Mouse (Mus musculus) limb, embryonic 10.5 days (tissue): ENCODE measurements around the gene Galnt10. TPM values are rescaled to one million over a fixed set of nuclear protein-coding genes. Genes with fewer than 3 reads are reported as not detected.
"Not testable (repeated sequence)": the region's sequence is repeated elsewhere in the genome, so short reads cannot be mapped to it uniquely, and the experiment has no call there.

Source experiments
- DNase-seq: peaks from one replicate; pipeline ENCODE4 v3.0.0-alpha.2; 2017; ENCODE audit warnings: low spot score
- H3K27ac ChIP-seq: fragments of 300-500 bp; sonication (generic); 2 replicates; pipeline ENCODE4 v1.5.1; 2016; ENCODE audit warnings: mild to moderate bottlenecking
- H3K27me3 ChIP-seq: fragments of 300-500 bp; sonication (generic); 2 replicates; pipeline ENCODE4 v1.6.1; 2016; ENCODE audit warnings: low read depth, mild to moderate bottlenecking; ENCODE audit not compliant: poor library complexity, severe bottlenecking
- H3K36me3 ChIP-seq: fragments of 300-500 bp; sonication (generic); 2 replicates; pipeline ENCODE4 v1.6.1; 2016; ENCODE audit warnings: mild to moderate bottlenecking, moderate library complexity
- H3K4me1 ChIP-seq: fragments of 300-500 bp; sonication (generic); 2 replicates; pipeline ENCODE4 v1.6.1; 2016
- H3K4me3 ChIP-seq: fragments of 300-500 bp; sonication (generic); 2 replicates; pipeline ENCODE4 v1.5.1; 2016; ENCODE audit warnings: mild to moderate bottlenecking, moderate library complexity
- H3K9me3 ChIP-seq: fragments of 300-500 bp; sonication (generic); replicated peaks from 2 replicates; pipeline ENCODE4 v1.6.1; 2016; ENCODE audit warnings: mild to moderate bottlenecking
- WGBS: fragments of 180-500 bp; shearing (Covaris S2); methylation state at CpG from one replicate; pipeline ENCODE4 v1.1.7; 2016; 5-methylcytosine and 5-hydroxymethylcytosine counted together
- polyA plus RNA-seq: library from polyadenylated mRNA; unstranded; fragments of >200 nt; fragmentation: Nextera tagmentation; extraction: Ambion mirVana; gene quantifications from 2 replicates; pipeline ENCODE4 v1.2.1, GENCODE M21; 2016

Gene Galnt10
- polyA plus RNA-seq, 1 experiment from 2014 or later = 22.3 TPM

- under 1% methylated on average over 64 of the region's 66 CpGs for WGBS
- Histone ChIP-seq H3K4me3 (peak within 1 kb of the TSS; percentile 95), H3K27me3 (no peaks in the 10 kb centered on the region), H3K9me3 (no peaks in the 10 kb centered on the region), H3K36me3 (peaks cover 2% of the 10 kb centered on the region), H3K27ac (peak within 1 kb of the TSS; percentile 92), H3K4me1 (peaks cover 35% of the 10 kb centered on the region)
- DNase-seq = peak; percentile 97
These were observed 155.9 kb downstream of the Galnt10 start, which contains the start of gene Sap30l for GRCm38 (mm10) chr11:57800971-57801765. Gene Sap30l (plus strand): TSS chr11:57801637.

- peak overlapping the region; percentile 92 for H3K27ac ChIP-seq
- DNase-seq = peak; percentile 76
- H3K9me3 ChIP-seq = no peaks in the 10 kb centered on the region
- H3K27me3 ChIP-seq = no peaks in the 10 kb centered on the region
- H3K36me3 ChIP-seq = peaks cover 10% of the 10 kb centered on the region
- under 1% methylated on average over 79 of the region's 85 CpGs for WGBS
- peaks cover 35% of the 10 kb centered on the region for H3K4me1 ChIP-seq
- peak overlapping the region; percentile 95 for H3K4me3 ChIP-seq
These were observed 156.7 kb downstream of the Galnt10 start for GRCm38 (mm10) chr11:57801766-57802510.

GRCm38 (mm10) chr11:57802511-57802870 is 157.2 kb downstream of the Galnt10 start:
- peak overlapping the region; percentile 92 for H3K27ac ChIP-seq
- DNase-seq = peak; percentile 57
- WGBS = under 1% methylated on average over 18 of the region's 18 CpGs

GRCm38 (mm10) chr11:57805047-57805446 is 159.8 kb downstream of the Galnt10 start:
- Histone ChIP-seq H3K27ac (no peak overlapping the region), H3K27me3 (no peaks in the 10 kb centered on the region), H3K4me1 (peaks cover 40% of the 10 kb centered on the region), H3K36me3 (peaks cover 39% of the 10 kb centered on the region), H3K9me3 (no peaks in the 10 kb centered on the region), H3K4me3 (no peak overlapping the region)
- no peak for DNase-seq
- 62% methylated on average over 3 of the region's 3 CpGs for WGBS

More at GRCm38 (mm10) chr11:57802511-57802870, 157.2 kb downstream of the Galnt10 start:
- Histone ChIP-seq H3K36me3 (peaks cover 14% of the 10 kb centered on the region), H3K4me3 (peak overlapping the region; percentile 95), H3K27me3 (no peaks in the 10 kb centered on the region), H3K9me3 (no peaks in the 10 kb centered on the region), H3K4me1 (peaks cover 36% of the 10 kb centered on the region)

- H3K27me3 ChIP-seq = peaks cover under 1% of the 10 kb centered on the region; the same call in 1 of the 2 replicates
- H3K36me3 ChIP-seq = peaks cover 70% of the 10 kb centered on the region
- H3K9me3 ChIP-seq = no peaks in the 10 kb centered on the region
- peaks cover 13% of the 10 kb centered on the region for H3K4me1 ChIP-seq
- no peak overlapping the region for H3K4me3 ChIP-seq
- WGBS = 95% methylated on average over 17 of the region's 17 CpGs
- no peak overlapping the region for H3K27ac ChIP-seq
- DNase-seq = no peak
These were observed 163.9 kb downstream of the Galnt10 start for GRCm38 (mm10) chr11:57809017-57809731.

- 91% methylated on average over 8 of the region's 8 CpGs for WGBS
- Histone ChIP-seq H3K27me3 (peaks cover 6% of the 10 kb centered on the region; the same call in 1 of the 2 replicates), H3K9me3 (no peaks in the 10 kb centered on the region), H3K4me3 (no peak overlapping the region), H3K36me3 (peaks cover 72% of the 10 kb centered on the region), H3K4me1 (peaks cover 13% of the 10 kb centered on the region), H3K27ac (no peak overlapping the region)
- no peak for DNase-seq
These were observed 164.5 kb downstream of the Galnt10 start for GRCm38 (mm10) chr11:57809732-57810098.

GRCm38 (mm10) chr11:57811006-57811405 is 165.8 kb downstream of the Galnt10 start:
- peaks cover 6% of the 10 kb centered on the region; the same call in 1 of the 2 replicates for H3K4me1 ChIP-seq
- H3K27ac ChIP-seq = no peak overlapping the region
- H3K27me3 ChIP-seq = peaks cover 15% of the 10 kb centered on the region; the same call in 1 of the 2 replicates
- no peak overlapping the region for H3K4me3 ChIP-seq
- 89% methylated on average over 7 of the region's 7 CpGs for WGBS
- no peak for DNase-seq
- H3K9me3 ChIP-seq = no peaks in the 10 kb centered on the region
- H3K36me3 ChIP-seq = peaks cover 71% of the 10 kb centered on the region

GRCm38 (mm10) chr11:57812212-57812611 is 167.0 kb downstream of the Galnt10 start:
- peaks cover 61% of the 10 kb centered on the region for H3K36me3 ChIP-seq
- H3K27ac ChIP-seq = no peak overlapping the region
- peaks cover 15% of the 10 kb centered on the region; the same call in 1 of the 2 replicates for H3K27me3 ChIP-seq
- no peak overlapping the region for H3K4me3 ChIP-seq
- H3K4me1 ChIP-seq = peaks cover 9% of the 10 kb centered on the region
- WGBS = 95% methylated on average over 8 of the region's 8 CpGs
- DNase-seq = no peak
- H3K9me3 ChIP-seq = no peaks in the 10 kb centered on the region

- 91% methylated on average over 3 of the region's 3 CpGs for WGBS
- Histone ChIP-seq H3K4me3 (no peak overlapping the region), H3K36me3 (peaks cover 47% of the 10 kb centered on the region)
These were observed 168.4 kb downstream of the Galnt10 start for GRCm38 (mm10) chr11:57813641-57814040.

GRCm38 (mm10) chr11:57818189-57818588 is 172.9 kb downstream of the Galnt10 start:
- Histone ChIP-seq H3K9me3 (no peaks in the 10 kb centered on the region), H3K27ac (no peak overlapping the region)
- WGBS = 90% methylated on average over 4 of the region's 4 CpGs

More at GRCm38 (mm10) chr11:57813641-57814040, 168.4 kb downstream of the Galnt10 start:
- Histone ChIP-seq H3K27ac (no peak overlapping the region), H3K9me3 (no peaks in the 10 kb centered on the region), H3K4me1 (peaks cover 8% of the 10 kb centered on the region), H3K27me3 (peaks cover 18% of the 10 kb centered on the region; the same call in 1 of the 2 replicates)
- no peak for DNase-seq

GRCm38 (mm10) chr11:57819999-57820581 is 174.8 kb downstream of the Galnt10 start:
- DNase-seq = peak; percentile 96
- Histone ChIP-seq H3K4me1 (peaks cover 21% of the 10 kb centered on the region), H3K27ac (no peak overlapping the region), H3K9me3 (no peaks in the 10 kb centered on the region), H3K36me3 (no peaks in the 10 kb centered on the region), H3K4me3 (no peak overlapping the region), H3K27me3 (peaks cover 38% of the 10 kb centered on the region; the same call in 1 of the 2 replicates)
- 32% methylated on average over 9 of the region's 9 CpGs for WGBS

More at GRCm38 (mm10) chr11:57818189-57818588, 172.9 kb downstream of the Galnt10 start:
- no peak for DNase-seq
- peaks cover 4% of the 10 kb centered on the region for H3K36me3 ChIP-seq
- H3K4me3 ChIP-seq = no peak overlapping the region
- H3K27me3 ChIP-seq = peaks cover 34% of the 10 kb centered on the region; the same call in 1 of the 2 replicates
- H3K4me1 ChIP-seq = peaks cover 8% of the 10 kb centered on the region

- not testable (repeated sequence) for H3K36me3 ChIP-seq, DNase-seq, H3K4me3 ChIP-seq, H3K27ac ChIP-seq, H3K9me3 ChIP-seq
- 91% methylated on average over 2 of the region's 2 CpGs for WGBS
- peaks cover 29% of the 10 kb centered on the region for H3K4me1 ChIP-seq
- H3K27me3 ChIP-seq = peaks cover 57% of the 10 kb centered on the region
These were observed 177.9 kb downstream of the Galnt10 start for GRCm38 (mm10) chr11:57823159-57823558.
